Mouse (Mus musculus) stomach, postnatal 0 days (tissue): ENCODE results near the gene 3110040N11Rik.

Source experiments
- CTCF ChIP-seq: IDR thresholded peaks from 2 replicates; pipeline ENCODE4 v1.5.1; 2016; ENCODE audit warnings: antibody characterized with exemption, low read depth, mild to moderate bottlenecking, moderate library complexity
- EP300 ChIP-seq: optimal IDR thresholded peaks from 2 replicates; pipeline ENCODE3; 2016; ENCODE audit warnings: antibody characterized with exemption

DNA sequence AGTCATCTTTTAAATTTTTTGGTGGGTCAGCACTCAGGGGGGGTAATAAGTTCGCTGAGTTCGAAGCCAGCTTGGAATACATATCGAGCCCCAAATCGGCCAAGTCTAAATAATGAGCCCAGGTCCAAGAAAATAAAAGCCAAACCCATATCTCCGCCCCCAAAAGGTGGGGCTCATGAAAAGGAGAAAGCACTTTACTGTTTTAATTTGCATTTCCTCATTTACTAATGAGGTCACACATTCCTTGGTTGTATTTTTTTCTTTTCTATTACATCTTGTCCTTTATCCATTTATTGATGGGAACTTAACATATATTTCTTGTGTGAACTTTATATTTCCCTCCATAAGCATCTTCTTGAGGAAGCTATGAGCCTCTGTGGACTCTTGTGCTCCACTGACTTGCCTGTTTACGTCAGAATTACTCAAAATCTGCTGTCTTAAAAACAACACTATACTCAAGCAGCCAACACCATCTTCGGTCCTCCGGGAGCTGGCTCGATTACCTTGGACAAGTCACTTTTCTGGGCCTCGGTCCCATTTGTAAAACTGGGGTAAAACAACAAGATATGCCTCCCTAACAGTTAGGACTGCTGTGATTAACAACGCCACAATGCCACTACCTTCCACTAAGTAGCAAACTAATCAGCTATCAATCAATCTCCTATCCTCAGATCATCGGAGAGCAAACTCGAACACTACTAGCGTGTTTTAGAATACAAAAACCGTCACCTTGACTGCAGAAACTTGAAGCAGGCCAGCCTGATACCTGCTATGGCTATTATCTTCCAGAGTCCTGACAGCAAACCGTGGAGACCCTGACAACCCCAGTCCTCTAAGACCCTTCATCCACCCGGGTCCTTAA lies 38.8 kb upstream of the 3110040N11Rik start:
- no peak for TF ChIP-seq EP300
- no peak for TF ChIP-seq CTCF
